Mouse (Mus musculus): ENCODE results near the gene Ttc7b.

- no peak for TF ChIP-seq CTCF (IDR thresholded peaks at IDR 0.05; ENCODE audit: low read depth, low read length)
- no peak for TF ChIP-seq TAL1 (conservative IDR thresholded peaks at IDR 0.05; ENCODE audit: low read depth, low read length)
- no peak for TF ChIP-seq GATA1 (IDR thresholded peaks at IDR 0.05; ENCODE audit: borderline replicate concordance, low read length)
- TF ChIP-seq POLR2AphosphoS5 (IDR thresholded peaks at IDR 0.05; ENCODE audit: insufficient replicate concordance, low read depth, low read length): no peak
Observed at GRCm38 (mm10) chr12:100408714-100409113, 111.9 kb downstream of the Ttc7b start.
